Mouse (Mus musculus) heart, postnatal 0 days (tissue): Measurements from ENCODE around the gene Slc22a23.

Source experiments
- CTCF ChIP-seq: IDR thresholded peaks from 2 replicates; pipeline ENCODE4 v1.5.1; 2016; ENCODE audit warnings: antibody characterized with exemption, control low read depth, low read depth
- EP300 ChIP-seq: IDR thresholded peaks from 2 replicates; pipeline ENCODE4 v1.6.1; 2016; ENCODE audit warnings: antibody characterized with exemption, low read depth

- TF ChIP-seq CTCF: no peak
- TF ChIP-seq EP300: no peak
Measured at GRCm38 (mm10) chr13:34313033-34313491, 31.9 kb downstream of the Slc22a23 start.
